Mouse (Mus musculus) liver, embryonic 13.5 days (tissue): ENCODE results near the gene Dnase2b. TPM values are rescaled to one million over a fixed set of nuclear protein-coding genes. Genes with fewer than 3 reads are reported as not detected.

ENCODE experiments used
- polyA plus RNA-seq: library from polyadenylated mRNA; unstranded; fragments of >200 nt; fragmentation: Nextera tagmentation; extraction: Ambion mirVana; gene quantifications from 2 replicates; pipeline ENCODE4 v1.2.1, GENCODE M21; 2015

Dnase2b gene
- polyA plus RNA-seq, 1 experiment from 2014 or later = 0.35 TPM

Other genes with a start within 250 kb of the Dnase2b start
- 105 and 130 TPM in 2 replicates for gene Ssx2ip, start 211.0 kb downstream of the Dnase2b start, polyA plus RNA-seq
- gene Ctbs, start 165.8 kb downstream of the Dnase2b start, polyA plus RNA-seq = 4.8 and 4.9 TPM in 2 replicates
- gene Spata1, start 115.8 kb downstream of the Dnase2b start, polyA plus RNA-seq = 0.88 and 1.1 TPM in 2 replicates
- gene Gng5, start 115.8 kb downstream of the Dnase2b start, polyA plus RNA-seq = 639 and 648 TPM in 2 replicates
- 41.5 and 52.6 TPM in 2 replicates for gene Rpf1, start 94.2 kb downstream of the Dnase2b start, polyA plus RNA-seq
- gene Uox, start 45.2 kb downstream of the Dnase2b start, polyA plus RNA-seq = 2.1 and 3.0 TPM in 2 replicates
- not detected in 2 replicates for gene 4930503B20Rik, start 35.7 kb upstream of the Dnase2b start, polyA plus RNA-seq
- gene Samd13, start 70.0 kb upstream of the Dnase2b start, polyA plus RNA-seq = 0.22 and 0.44 TPM in 2 replicates
- gene Prkacb, start 197.4 kb upstream of the Dnase2b start, polyA plus RNA-seq = 13.8 and 16.8 TPM in 2 replicates
- 0.48 and 0.57 TPM in 2 replicates for gene Ttll7, start 236.8 kb upstream of the Dnase2b start, polyA plus RNA-seq